Mouse (Mus musculus) liver, embryonic 12.5 days (tissue): ENCODE measurements around the gene Tpsb2. TPM values are rescaled to one million over a fixed set of nuclear protein-coding genes. Genes with fewer than 3 reads are reported as not detected.
A peak's percentile ranks its signal among the peaks of the same experiment; 100 is the strongest.

ENCODE experiments used
- ATAC-seq: fragments of 200-750 bp; cut with Nextera tagmentation; 2 replicates; pipeline ENCODE4 v1.8.0; 2017; ENCODE audit warnings: moderate number of reproducible peaks, mild to moderate bottlenecking, moderate library complexity
- H3K27ac ChIP-seq: fragments of 300-500 bp; sonication (generic); 2 replicates; pipeline ENCODE4 v1.5.1; 2016; ENCODE audit warnings: mild to moderate bottlenecking
- H3K27me3 ChIP-seq: fragments of 300-500 bp; sonication (generic); replicated peaks from 2 replicates; pipeline ENCODE4 v1.6.1; 2016; ENCODE audit warnings: mild to moderate bottlenecking, moderate library complexity
- H3K36me3 ChIP-seq: fragments of 300-500 bp; sonication (generic); 2 replicates; pipeline ENCODE4 v1.6.1; 2016; ENCODE audit warnings: mild to moderate bottlenecking, moderate library complexity
- H3K4me1 ChIP-seq: fragments of 300-500 bp; sonication (generic); 2 replicates; pipeline ENCODE4 v1.6.1; 2016
- H3K4me2 ChIP-seq: fragments of 300-500 bp; sonication (generic); 2 replicates; pipeline ENCODE4 v1.6.1; 2016; ENCODE audit warnings: mild to moderate bottlenecking, moderate library complexity
- H3K4me3 ChIP-seq: fragments of 300-500 bp; sonication (generic); 2 replicates; pipeline ENCODE4 v1.5.1; 2016; ENCODE audit warnings: mild to moderate bottlenecking, moderate library complexity
- H3K9ac ChIP-seq: fragments of 300-500 bp; sonication (generic); 2 replicates; pipeline ENCODE4 v1.6.1; 2016; ENCODE audit warnings: mild to moderate bottlenecking, moderate library complexity
- H3K9me3 ChIP-seq: fragments of 300-500 bp; sonication (generic); replicated peaks from 2 replicates; pipeline ENCODE4 v1.6.1; 2016; ENCODE audit warnings: mild to moderate bottlenecking, moderate library complexity
- WGBS: fragments of 180-500 bp; shearing (Covaris S2); methylation state at CpG from one replicate; pipeline ENCODE4 v1.1.7; 2016; ENCODE audit not compliant: insufficient replicate concordance; 5-methylcytosine and 5-hydroxymethylcytosine counted together
- polyA plus RNA-seq: library from polyadenylated mRNA; unstranded; fragments of >200 nt; fragmentation: Nextera tagmentation; extraction: Ambion mirVana; gene quantifications from 2 replicates; pipeline ENCODE4 v1.2.1, GENCODE M21; 2016

Gene Tpsb2
- polyA plus RNA-seq, 1 experiment from 2014 or later = not detected

DNA sequence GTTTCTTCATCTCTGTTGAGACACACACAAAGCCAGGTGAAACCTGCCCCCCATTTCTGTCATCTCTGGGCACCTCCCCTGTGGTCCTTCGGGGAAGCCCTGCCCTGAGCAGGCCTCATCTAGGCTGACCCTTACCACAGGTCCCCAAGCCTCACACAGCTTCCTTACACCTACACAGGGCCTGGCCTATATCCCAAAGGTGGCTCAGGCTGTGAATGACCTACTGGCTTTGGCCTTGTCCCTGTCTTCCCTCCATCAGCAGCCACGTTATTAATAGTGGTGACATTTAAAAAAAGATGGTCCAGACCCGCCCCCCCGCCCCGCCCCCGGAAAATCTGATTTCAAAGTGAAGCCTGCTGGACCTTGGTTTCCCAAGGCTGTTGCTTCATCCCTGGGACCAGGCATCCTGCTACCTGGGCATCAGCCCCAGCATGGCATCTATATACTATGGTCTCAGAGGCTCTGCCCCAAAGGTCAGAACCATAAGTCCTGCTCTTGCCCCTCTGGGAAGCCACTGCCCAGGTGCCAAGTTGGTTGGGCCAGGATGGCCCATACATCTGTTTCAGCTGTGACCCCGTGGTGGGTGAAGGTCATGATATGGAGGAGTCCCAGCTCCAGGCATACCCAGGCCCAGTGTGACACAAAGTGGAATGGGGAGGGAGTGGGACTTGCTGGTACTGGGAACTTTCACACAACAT lies 42.3 kb downstream of the Tpsb2 start:
- Histone ChIP-seq H3K4me2 (no peak overlapping the region), H3K4me3 (no peak overlapping the region), H3K27me3 (0 out of 2 replicates have a peak, but pooled peaks cover 8% of the 10 kb centered on the region), H3K27ac (no peak overlapping the region), H3K9ac (no peak overlapping the region), H3K36me3 (no peaks in the 10 kb centered on the region), H3K9me3 (no peaks in the 10 kb centered on the region), H3K4me1 (peaks cover 43% of the 10 kb centered on the region)
- no peak for ATAC-seq
- 63% methylated on average over 7 of the region's 7 CpGs for WGBS

DNA sequence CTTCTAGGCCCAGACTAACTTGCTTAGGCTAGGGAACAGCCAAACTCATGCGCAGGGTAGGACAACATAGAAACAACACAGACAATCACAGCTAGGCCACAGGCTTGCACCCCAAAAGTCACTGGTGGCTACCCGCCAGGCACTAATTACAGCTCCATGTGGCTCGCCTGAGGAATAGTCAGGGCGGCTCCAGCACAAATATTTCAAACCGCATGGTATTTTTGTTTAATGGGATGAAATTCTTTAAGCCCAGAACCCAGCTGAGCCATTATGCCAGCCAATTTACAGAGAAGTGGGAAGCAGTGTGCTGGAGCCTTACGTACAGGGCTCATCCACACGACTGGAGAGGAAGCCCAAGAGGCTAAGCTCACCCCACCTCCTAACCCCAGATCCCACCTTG lies 43.5 kb downstream of the Tpsb2 start:
- H3K27me3 ChIP-seq = 0 out of 2 replicates have a peak, but pooled peaks cover 5% of the 10 kb centered on the region
- ATAC-seq = no peak
- peaks cover 41% of the 10 kb centered on the region for H3K4me1 ChIP-seq
- no peak overlapping the region for H3K27ac ChIP-seq
- H3K9ac ChIP-seq = no peak overlapping the region
- H3K36me3 ChIP-seq = no peaks in the 10 kb centered on the region
- 60% methylated on average over 7 of the region's 7 CpGs for WGBS
- H3K9me3 ChIP-seq = no peaks in the 10 kb centered on the region
- no peak overlapping the region for H3K4me3 ChIP-seq
- H3K4me2 ChIP-seq = no peak overlapping the region

GRCm38 (mm10) chr17:25410180-25410579 lies 44.1 kb downstream of the Tpsb2 start:
- Histone ChIP-seq H3K9me3 (no peaks in the 10 kb centered on the region), H3K4me1 (peaks cover 40% of the 10 kb centered on the region), H3K27ac (no peak overlapping the region), H3K4me2 (no peak overlapping the region), H3K36me3 (no peaks in the 10 kb centered on the region), H3K9ac (no peak overlapping the region), H3K4me3 (no peak overlapping the region), H3K27me3 (0 out of 2 replicates have a peak, but pooled peaks cover 5% of the 10 kb centered on the region)
- no peak for ATAC-seq
- WGBS = 27% methylated on average over 6 of the region's 6 CpGs

DNA sequence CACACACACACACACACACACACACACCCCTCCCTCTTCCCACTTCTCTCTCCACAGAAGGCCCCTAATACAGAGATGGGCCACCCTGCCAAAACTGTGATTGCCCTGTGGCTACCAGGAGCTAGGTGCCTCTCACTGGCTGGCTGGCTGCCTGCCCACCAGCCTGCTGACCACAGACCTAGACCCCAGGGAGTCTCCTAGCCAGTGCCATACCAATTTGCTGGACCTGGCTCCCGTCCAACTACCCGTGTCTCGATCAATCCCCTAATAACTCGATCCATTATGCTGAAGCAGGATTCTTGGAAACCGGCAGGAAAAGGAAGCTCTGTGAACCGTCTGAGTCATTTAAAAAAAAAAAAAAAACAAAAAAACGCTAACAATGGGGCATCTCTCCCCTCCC lies 44.7 kb downstream of the Tpsb2 start:
- peaks cover 41% of the 10 kb centered on the region for H3K4me1 ChIP-seq
- 0 out of 2 replicates have a peak, but pooled peaks cover 5% of the 10 kb centered on the region for H3K27me3 ChIP-seq
- no peaks in the 10 kb centered on the region for H3K36me3 ChIP-seq
- WGBS = 30% methylated on average over 7 of the region's 7 CpGs
- no peak overlapping the region for H3K4me3 ChIP-seq
- H3K9ac ChIP-seq = no peak overlapping the region
- H3K27ac ChIP-seq = no peak overlapping the region
- H3K4me2 ChIP-seq = no peak overlapping the region
- no peak for ATAC-seq
- no peaks in the 10 kb centered on the region for H3K9me3 ChIP-seq

- H3K36me3 ChIP-seq = no peaks in the 10 kb centered on the region
- H3K27me3 ChIP-seq = 0 out of 2 replicates have a peak, but pooled peaks cover 5% of the 10 kb centered on the region
- H3K4me3 ChIP-seq = no peak overlapping the region
- H3K9me3 ChIP-seq = no peaks in the 10 kb centered on the region
- no peak overlapping the region for H3K27ac ChIP-seq
- H3K9ac ChIP-seq = no peak overlapping the region
- 29% methylated on average over 4 of the region's 4 CpGs for WGBS
- ATAC-seq = no peak
- H3K4me2 ChIP-seq = no peak overlapping the region
- peaks cover 41% of the 10 kb centered on the region for H3K4me1 ChIP-seq
These were observed 45.1 kb downstream of the Tpsb2 start for GRCm38 (mm10) chr17:25411251-25411650.

GRCm38 (mm10) chr17:25414209-25414608 lies 48.1 kb downstream of the Tpsb2 start:
- Histone ChIP-seq H3K9me3 (no peaks in the 10 kb centered on the region), H3K36me3 (no peaks in the 10 kb centered on the region), H3K27me3 (0 out of 2 replicates have a peak, but pooled peaks cover 5% of the 10 kb centered on the region), H3K9ac (no peak overlapping the region), H3K4me1 (peaks cover 41% of the 10 kb centered on the region), H3K27ac (no peak overlapping the region), H3K4me3 (no peak overlapping the region), H3K4me2 (no peak overlapping the region)
- WGBS = 43% methylated on average over 4 of the region's 4 CpGs
- no peak for ATAC-seq

DNA sequence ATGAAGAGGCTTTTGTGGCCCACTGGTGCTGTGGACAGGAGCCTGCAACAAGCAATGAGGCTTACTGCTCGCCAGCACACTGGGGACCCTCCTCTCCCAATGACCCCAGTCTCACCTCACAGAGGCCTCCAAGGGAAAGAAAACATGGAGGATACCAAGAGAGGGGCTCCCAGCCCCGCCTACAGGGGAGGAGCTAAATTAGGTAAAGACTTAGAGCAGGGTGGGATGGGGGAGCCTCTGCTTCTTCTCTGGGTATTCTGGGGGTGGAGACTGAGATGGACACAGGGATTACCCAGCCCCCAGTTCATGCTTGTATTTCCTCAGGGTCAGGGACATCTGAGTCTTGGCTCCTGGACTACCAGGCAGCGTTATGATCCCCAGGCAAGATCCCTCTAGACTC lies 48.8 kb downstream of the Tpsb2 start:
- Histone ChIP-seq H3K4me1 (peaks cover 39% of the 10 kb centered on the region), H3K36me3 (no peaks in the 10 kb centered on the region), H3K27ac (no peak overlapping the region), H3K9ac (no peak overlapping the region), H3K9me3 (no peaks in the 10 kb centered on the region), H3K4me3 (no peak overlapping the region), H3K4me2 (no peak overlapping the region), H3K27me3 (0 out of 2 replicates have a peak, but pooled peaks cover 4% of the 10 kb centered on the region)
- ATAC-seq = no peak
- 38% methylated on average over 3 of the region's 3 CpGs for WGBS

DNA sequence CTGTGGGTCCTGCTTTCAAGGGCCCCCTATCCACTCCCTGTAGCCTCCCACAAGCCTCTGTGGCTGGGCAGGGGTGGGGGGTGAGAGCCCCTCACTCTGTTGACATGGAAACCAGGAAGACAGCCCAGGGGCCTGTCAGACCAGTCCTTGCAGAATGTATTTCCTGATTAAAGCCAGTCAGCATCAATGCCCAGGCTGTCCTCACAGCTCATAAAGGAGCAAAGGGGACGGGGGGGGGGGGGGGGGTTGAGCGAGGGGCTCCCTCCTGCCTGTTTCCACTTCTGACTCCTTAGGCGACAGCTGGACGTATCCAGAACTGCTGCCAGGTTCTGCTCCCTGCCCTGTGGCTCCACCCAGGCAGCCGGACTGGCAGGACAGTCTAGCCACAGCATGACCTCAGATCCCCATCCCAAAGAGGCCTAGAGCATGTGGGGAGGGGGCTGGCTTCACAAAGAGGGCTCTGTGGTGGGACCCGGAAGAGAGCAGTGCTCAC lies 49.4 kb downstream of the Tpsb2 start:
- Histone ChIP-seq H3K4me3 (no peak overlapping the region), H3K9ac (no peak overlapping the region), H3K4me1 (peaks cover 33% of the 10 kb centered on the region), H3K27ac (no peak overlapping the region), H3K4me2 (no peak overlapping the region), H3K9me3 (no peaks in the 10 kb centered on the region), H3K36me3 (no peaks in the 10 kb centered on the region), H3K27me3 (no peaks in the 10 kb centered on the region)
- no peak for ATAC-seq
- 36% methylated on average over 5 of the region's 6 CpGs for WGBS

- Histone ChIP-seq H3K27me3 (0 out of 2 replicates have a peak, but pooled peaks cover 2% of the 10 kb centered on the region), H3K27ac (no peak overlapping the region), H3K4me3 (no peak overlapping the region), H3K9me3 (no peaks in the 10 kb centered on the region), H3K4me2 (no peak overlapping the region), H3K9ac (no peak overlapping the region), H3K36me3 (no peaks in the 10 kb centered on the region), H3K4me1 (peaks cover 29% of the 10 kb centered on the region)
- WGBS = 23% methylated on average over 3 of the region's 3 CpGs
- ATAC-seq = 0 out of 2 replicates have a peak, but pooled peaks have one; percentile 19
These were observed 50.1 kb downstream of the Tpsb2 start for GRCm38 (mm10) chr17:25416219-25416618.

DNA sequence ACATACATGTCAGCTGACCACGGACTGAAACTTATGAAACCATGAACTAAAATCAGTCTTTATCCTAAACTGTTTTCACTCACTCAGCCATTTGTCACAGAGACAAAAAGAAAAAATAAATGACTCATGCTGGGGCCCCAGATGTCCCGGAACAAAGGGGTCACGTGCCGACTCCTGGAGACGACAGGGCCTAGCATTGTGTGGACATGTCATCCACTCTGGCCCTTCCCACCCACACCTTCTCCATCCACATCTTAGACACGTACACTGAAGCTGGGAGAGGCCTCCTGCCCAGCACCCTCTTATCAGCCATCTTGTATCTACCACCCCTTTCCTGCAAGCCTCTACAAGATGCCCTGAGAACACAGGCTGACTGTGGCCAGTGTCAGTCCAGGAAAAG lies 51.9 kb downstream of the Tpsb2 start:
- Histone ChIP-seq H3K36me3 (no peaks in the 10 kb centered on the region), H3K4me3 (no peak overlapping the region), H3K9me3 (no peaks in the 10 kb centered on the region), H3K4me1 (peaks cover 25% of the 10 kb centered on the region), H3K4me2 (no peak overlapping the region), H3K27me3 (0 out of 2 replicates have a peak, but pooled peaks cover 8% of the 10 kb centered on the region), H3K27ac (no peak overlapping the region), H3K9ac (no peak overlapping the region)
- ATAC-seq = no peak
- 64% methylated on average over 6 of the region's 6 CpGs for WGBS
